Mouse (Mus musculus): ENCODE results near the gene Fasn.
A peak's percentile ranks its signal among the peaks of the same experiment; 100 is the strongest.
"Not testable (repeated sequence)": the region's sequence is repeated elsewhere in the genome, so short reads cannot be mapped to it uniquely, and the experiment has no call there.

Gene Fasn

DNA sequence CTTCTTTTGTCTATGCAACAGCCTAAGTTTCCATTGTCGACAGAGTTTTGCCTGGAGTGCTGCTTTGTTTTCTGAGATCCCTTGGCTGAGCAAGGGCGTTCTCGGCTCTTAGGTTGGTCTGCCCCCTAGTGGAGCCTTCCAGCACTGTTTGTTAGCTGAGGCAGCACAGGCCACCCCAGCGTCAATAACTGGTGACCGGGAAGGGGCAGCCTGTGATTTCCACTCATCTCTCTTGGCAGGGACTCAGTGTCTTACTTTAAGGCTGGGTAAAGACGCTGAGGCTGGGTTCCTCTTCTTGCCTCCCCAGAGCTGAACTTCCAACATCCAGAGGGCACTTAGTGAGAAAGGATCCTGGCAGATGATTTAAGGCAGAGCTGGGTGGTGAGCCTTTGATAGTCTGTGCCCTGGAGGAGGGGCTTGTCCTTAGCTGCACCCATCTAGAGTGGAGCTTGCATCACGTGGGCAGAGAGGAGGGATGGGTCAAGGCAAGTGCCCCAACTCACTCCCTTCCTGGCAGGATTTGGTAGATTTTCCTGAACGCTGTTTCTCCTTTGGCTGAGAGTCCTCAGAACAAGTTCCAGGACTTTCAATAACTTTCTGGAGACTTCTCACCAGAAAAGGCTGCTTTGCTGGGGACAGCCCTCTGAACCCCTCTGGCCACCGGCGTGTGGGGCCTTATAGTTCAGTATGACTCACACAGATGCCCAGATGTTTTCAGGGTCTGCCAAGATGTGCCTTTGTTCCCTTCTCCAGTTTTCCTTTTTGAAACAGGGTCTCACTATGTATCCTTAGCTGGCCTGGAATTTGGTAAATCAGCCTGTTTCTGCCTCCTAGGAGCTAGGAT lies 24.1 kb downstream of the Fasn start:
- DNase-seq (ENCODE audit: low read depth in 2 of 2, low spot score in 2 of 2): peak; percentile 78 to 82

DNA sequence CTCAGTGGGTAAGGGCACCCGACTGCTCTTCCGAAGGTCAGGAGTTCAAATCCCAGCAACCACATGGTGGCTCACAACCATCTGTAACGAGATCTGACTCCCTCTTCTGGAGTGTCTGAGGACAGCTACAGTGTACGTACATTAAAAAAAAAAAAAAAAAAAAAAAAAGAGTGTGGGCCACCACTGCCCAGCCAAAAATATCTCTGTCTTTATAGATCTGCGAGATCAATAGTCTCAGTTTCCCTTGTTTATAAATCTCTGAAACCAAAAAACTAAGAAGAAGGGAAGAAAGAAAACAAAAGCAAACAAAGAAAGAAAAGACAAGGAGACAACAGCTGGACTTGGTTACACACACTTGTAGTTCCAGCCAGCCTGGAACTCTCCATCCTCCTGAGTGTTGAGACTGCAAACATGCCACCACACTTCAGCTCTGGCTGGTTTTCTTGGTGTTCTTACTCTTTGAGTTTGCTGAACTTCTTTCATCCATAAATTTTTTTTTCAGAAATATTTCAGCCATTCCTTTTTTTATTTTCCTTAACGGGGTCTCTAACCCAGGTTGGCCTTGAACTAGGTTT lies 24.9 kb downstream of the Fasn start:
- DNase-seq (ENCODE audit: low read depth in 2 of 2, low spot score in 2 of 2): no peak

DNA sequence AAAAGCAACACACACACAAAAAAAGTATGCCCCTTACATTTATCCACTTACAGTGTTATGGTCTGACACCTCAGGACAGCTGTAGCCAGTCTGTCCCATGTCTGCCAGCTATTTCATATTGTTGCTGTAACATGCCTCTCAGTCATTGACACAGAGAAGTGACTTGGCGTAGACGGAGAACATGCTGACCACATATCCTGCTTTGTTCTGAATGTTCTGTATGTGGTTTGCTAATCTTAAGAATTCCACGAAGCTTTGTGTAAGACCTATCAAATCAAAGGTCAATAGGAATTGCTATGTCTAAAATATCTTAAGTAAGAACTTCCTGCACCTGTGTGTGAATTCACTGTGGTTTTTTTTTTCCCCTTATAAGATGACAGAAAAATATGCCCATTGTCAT lies 26.1 kb downstream of the Fasn start:
- DNase-seq (ENCODE audit: low read depth in 2 of 2, low spot score in 2 of 2): no peak

DNA sequence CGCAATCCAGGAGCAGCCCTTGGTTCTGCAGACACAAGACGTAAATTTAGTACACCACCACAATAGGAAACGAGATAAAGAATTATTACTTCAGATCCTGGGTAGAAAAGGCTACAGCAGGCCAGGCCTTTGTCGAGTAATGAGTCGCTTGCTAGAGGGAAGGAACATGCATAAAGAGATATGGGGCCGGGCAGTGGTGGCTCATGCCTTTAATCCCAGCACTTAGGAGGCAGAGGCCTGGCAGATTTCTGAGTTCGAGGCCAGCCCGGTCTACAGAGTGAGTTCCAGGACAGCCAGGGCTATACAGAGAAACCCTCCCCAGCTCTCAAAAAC lies 27.8 kb downstream of the Fasn start:
- no peak for DNase-seq (ENCODE audit: low read depth in 2 of 2, low spot score in 2 of 2)

DNA sequence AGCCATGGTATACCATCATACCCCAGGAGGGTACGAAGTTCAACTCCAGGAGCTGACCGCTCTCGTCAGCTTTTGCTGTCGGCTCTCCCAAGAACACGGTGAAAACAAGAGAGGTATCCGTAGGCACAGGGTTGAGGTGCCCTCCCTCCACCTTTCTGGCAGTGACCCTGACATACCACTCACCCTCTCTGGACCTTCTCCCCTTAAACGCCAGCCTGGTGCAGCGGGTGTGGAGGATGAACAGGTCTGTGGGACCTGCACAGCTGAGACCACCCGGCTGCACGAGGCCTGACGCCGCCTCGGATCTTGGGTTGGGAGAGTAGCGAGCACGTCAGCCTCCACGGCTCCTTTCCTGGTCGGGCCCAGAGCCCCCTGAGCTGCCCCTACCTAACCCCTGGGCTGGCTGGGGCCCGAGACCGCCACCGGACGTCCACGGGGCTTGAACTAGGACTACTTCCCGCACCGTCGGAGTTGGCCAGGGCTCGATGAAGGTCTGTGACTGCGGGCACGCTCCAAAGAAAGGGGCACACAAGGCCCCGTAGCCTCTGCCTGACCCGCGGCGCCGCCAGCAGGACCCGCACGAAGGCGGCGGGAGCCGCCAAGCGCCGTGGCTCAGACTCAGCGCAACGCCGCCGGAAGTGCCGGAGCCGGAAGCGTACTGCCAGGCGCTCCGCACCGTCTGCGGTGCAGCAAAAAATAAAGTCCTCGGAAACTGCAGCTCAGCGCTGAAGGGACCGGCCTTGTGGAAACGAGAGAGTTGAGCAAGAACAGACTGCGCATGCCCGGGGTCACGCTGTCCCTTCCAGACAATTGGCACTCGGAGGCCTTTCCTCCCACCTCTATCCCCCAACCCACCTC lies 28.4 kb downstream of the Fasn start, which contains the start of gene Dus1l:
Gene Dus1l (minus strand): TSS at position 648 of the 858 bp plus-strand sequence.
- peak; percentile 96 to 97 for DNase-seq (ENCODE audit: low read depth in 2 of 2, low spot score in 2 of 2)

DNA sequence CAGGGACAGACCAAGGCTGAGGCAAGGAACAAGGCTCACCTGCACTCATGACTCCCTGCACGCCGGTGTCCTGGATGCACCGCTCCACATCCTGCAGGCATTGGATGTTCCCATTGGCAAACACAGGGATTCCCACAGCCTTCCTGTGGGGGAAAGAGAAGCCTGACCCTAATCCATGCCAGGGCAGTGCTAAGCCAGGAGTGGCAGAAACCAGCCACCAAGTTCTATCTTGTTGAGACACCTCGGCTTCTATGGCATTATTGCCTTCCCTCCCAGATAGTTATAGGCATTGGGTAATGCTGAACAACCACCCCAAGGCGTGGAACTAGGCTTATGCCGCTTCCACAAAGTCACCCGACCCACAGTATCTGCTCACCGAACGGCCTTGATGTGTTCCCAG lies 31.7 kb downstream of the Fasn start:
- DNase-seq (ENCODE audit: low read depth in 2 of 2, low spot score in 2 of 2): no peak

DNA sequence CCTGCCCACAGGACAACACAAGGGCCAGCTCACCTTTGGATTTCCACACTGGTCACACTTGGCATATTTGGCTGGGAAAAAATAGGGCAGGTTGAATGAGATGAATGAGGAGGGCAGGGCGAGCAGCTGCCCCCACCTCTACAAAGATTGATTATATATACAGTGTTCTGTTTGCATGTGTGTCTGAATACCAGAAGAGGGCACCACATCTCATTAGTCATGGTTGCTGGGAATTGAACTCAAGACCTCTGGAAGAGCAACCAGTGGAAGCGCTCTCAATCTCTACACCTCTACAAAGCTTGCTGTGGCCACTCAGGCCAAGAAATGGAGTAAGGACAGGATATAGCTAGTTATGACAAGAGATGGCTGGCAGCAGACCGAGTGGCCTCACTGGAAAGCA lies 34.5 kb downstream of the Fasn start:
- DNase-seq (ENCODE audit: low read depth in 2 of 2, low spot score in 2 of 2): no peak

DNA sequence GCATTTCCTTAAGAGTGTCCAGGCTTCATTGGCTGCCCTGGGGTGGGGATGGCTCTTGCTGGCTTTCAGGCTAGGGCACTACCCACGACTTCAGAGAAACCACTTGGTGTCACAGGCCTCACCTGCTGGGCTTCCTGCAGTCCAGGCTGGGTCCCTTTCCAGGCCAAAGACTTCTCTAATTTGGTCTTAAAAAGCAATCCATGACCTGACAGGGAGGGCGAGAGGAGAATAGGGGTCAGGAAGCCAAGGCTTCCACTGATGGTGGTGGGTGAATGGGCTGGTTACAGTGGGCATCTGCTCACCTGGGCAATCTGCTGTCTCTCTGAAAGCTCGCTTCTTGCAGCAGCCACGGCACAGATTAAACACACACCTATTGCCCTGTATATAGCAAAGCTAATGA lies 35.0 kb downstream of the Fasn start:
- no peak for DNase-seq (ENCODE audit: low read depth in 2 of 2, low spot score in 2 of 2)

DNA sequence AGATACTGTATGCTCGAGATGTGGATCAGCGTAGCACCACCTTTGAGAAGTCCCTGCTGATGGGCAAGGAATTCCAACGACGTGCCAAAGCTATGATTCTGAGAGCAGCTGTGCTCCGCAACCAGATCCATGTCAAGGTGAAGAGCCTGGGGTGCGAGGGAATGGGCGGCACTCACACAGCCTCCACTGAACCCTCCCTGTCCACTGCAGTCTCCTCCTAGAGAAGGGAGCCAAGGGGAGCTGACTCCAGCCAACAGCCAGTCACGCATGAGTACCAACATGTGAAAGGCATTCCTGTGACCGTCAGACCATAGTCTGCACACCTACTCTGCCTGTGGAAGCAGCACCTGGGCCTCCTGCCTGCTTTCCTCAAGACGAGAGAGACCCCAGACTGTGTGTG lies 35.9 kb downstream of the Fasn start:
- DNase-seq (ENCODE audit: low read depth in 2 of 2, low spot score in 2 of 2): not testable (repeated sequence)

DNA sequence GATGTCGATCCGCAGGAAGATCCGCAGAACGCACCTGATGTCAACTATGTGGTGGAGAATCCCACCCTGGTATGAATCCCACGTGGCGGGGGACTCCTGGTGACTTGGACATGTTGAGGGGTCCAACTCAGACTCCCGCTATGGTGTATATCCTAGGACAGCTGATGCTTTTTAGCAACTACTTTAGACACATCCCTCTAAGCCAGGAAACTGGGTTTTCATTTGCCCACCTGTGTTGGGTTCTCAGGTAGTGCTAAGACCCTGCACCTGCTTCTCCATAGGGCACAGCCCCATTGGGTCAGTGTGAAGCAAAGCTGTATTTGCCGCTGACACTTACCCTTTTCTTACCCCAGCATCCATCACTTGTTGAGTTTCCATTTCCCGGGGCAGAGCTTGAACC lies 39.2 kb downstream of the Fasn start:
- DNase-seq (ENCODE audit: low read depth in 2 of 2, low spot score in 2 of 2): no peak

DNA sequence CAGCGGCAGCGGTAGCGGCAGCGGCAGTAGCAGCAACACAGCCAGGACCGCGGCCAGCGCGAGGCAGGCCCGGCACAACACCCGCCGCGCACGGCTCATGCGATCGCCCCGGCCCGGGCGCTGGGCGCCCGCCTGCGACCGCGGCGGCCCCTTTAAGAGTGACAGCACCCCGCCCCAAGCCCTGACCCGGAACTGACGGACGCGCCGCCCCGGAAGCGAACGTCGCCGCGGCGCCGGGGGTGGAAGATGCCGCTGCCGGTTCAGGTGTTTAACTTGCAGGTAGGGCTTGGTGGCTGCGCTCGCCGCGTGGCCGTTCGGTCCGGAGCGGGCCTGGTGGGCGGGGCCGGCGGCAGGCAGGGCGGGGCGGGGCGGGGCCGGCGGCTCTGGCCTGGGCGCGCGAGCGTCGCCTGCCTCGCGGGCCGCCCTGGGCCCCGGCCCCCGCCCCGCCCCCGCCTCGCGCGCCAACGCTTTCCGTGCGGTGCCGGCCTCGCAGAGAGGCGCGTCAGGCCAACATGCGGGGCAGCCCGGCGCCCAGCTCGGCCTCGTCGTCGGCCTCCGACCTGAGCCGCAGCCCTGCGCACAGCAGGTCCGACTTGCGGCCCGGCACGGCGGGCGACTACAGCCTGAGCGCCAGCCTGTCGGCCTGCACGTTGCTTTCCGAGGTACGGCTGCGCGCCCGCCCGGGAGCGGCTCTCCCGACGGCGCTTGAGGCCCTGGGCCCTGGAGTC lies 40.1 kb downstream of the Fasn start, which contains the start of the genes Rfng and Gps1:
Gene Rfng (minus strand): TSS at position 144 of the 728 bp plus-strand sequence.
Gene Gps1 (plus strand): TSS at position 209 of the 728 bp plus-strand sequence.
- DNase-seq (ENCODE audit: low read depth in 2 of 2, low spot score in 2 of 2): peak; percentile 65 to 70

DNA sequence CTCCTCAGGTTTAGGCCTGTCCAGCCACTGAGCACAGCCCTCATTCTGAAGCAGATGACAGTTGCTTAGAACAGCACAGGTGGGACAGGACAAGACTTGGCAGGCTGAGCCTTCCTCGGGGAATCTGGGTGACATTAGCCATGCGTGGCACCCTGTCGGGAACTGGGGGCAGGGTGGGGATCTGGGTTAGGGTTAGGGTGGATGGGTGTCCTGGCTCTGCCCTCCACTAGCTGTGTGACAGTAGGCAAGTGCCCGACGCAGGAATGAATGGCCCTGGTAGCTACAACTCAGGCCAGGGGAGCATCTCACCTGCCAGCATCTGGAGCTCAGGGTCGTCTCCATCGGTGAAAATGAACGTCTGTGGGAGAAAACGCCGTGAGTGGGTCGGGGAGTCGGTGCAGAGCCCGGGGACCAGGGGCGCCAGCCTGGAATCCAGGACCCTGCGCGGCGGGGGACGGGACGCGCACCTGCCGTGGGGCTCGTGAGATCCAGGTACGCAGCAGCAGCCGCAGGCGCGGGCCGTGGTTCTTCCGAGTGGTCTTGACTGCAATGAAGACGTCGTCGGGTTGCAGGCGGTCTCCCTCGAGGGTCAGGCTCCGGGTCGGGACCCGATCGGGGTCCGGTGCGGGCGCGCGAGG lies 40.8 kb downstream of the Fasn start:
- DNase-seq (ENCODE audit: low read depth in 2 of 2, low spot score in 2 of 2): no peak

DNA sequence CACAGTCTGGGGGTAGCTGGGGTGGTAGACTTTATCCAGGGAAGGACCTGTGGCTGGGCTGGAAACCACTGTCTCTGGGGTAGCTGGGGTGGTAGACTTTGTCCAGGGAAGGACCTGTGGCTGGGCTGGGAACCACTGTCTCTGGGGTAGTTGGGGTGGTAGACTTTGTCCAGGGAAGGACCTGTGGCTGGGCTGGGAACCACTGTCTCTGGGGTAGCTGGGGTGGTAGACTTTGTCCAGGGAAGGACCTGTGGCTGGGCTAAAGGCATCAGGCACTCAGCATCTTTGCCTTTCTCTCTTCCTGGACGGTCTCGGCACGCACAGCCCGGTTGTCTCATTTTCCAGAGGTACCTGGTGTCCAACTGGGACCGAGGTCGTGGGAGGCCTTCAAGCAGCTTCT lies 43.0 kb downstream of the Fasn start:
- not testable (repeated sequence) for DNase-seq (ENCODE audit: low read depth in 2 of 2, low spot score in 2 of 2)

DNA sequence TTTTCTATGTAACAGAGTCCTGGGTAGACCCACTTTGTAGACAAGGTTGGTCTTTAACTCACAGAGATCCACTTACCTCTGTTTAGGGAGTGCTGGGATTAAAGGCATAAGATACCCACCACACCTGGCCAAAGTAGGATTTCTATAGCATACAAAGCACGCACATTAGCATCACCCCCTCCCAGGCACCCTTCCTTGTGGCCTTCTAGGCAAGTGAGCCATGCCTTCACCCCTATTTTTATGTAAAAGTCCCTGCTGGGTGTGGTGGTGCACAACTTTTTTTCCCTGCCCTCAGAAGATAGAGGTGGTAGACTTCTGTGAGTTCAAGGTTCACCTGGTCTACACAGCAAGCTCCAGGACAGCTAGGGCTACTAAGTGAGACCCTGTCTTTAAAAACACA lies 44.5 kb downstream of the Fasn start:
- no peak for DNase-seq (ENCODE audit: low read depth in 2 of 2, low spot score in 2 of 2)

DNA sequence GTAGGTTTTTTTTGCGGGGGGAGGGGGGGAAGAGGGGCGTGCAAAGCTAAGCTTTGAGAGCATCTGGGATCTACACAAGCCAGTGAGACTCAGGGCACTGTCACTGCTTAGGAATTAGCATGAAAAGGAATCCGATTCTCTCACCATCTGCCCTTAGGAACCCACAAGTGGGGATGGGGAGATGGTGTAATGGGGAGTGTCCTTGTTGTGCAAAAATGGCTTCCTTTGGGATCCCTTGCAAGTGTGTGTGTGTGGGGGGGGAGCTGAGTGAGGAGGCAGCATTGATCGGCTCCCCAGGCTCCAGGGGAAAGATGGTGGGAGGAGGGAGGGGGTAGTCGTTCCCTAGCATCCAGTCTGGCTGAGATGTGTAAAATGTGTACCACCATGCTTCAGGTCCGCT lies 47.2 kb downstream of the Fasn start:
- DNase-seq (ENCODE audit: low read depth in 2 of 2, low spot score in 2 of 2): no peak

DNA sequence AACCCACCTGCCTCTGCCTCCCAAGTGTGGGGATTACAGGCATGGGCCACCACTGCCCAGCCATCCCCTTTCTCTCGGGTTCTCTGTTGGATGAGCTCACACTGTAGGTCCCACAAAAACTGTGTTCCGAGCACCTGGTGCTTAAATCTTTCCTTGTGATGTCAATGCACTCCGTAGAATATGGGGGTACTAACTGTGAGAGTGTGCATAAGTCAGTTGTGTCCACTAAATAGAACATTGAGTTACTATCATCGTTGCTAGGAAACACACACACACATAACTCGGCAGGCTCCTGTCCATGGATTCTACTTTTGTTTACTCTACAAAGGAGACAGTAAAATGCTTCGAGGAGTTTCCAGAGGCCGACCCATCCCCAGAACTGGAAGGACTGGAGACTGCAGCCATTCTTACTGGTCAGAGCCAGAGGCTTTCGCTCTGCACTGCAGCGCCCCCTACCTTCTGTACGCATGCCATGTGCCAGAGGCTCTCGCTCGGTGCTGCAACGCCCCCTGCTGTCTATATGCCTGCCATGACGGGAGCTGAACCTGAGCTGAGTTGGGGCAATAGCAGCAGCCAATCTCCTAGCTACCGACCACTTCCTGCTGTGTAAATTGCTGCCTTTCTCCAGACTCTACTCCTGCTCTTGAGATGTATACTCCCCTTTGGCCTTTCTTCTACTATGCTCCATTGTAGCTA lies 48.4 kb downstream of the Fasn start:
- peak; percentile 95 to 97 for DNase-seq (ENCODE audit: low read depth in 2 of 2, low spot score in 2 of 2)

DNA sequence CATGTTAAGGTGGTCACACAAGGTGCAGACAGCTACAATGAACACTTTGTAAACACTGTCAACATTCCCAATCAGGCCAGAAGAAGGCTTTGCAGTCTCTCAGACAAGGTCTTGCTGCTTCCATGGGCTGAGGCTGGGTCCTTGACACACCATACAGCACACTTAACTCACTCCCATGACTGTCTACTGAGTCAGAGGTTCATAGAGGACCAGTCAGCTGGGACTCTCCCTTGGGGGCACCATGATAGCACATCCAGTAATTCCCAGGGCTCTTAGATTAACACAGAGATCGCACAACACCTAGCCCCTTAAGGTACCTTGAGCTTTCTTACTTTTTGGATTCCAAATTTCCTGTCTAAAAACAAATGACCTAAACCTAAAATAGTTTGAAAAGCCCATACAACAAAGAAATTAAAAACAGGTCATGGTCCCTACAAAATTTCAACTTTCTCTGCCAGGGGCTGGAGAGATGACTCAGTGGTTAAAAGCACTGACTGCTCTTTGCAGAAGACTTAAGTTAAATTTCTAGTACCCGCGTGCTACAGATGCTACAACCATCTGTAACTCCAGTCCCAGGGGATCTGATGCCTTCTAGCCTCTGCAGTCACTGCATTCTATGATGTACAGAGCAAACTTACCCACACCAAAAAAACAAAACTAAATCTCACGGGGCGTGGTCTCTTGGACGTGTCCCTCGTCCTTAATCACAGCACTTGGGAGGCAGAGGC lies 50.7 kb downstream of the Fasn start:
- no peak for DNase-seq (ENCODE audit: low read depth in 2 of 2, low spot score in 2 of 2)

DNA sequence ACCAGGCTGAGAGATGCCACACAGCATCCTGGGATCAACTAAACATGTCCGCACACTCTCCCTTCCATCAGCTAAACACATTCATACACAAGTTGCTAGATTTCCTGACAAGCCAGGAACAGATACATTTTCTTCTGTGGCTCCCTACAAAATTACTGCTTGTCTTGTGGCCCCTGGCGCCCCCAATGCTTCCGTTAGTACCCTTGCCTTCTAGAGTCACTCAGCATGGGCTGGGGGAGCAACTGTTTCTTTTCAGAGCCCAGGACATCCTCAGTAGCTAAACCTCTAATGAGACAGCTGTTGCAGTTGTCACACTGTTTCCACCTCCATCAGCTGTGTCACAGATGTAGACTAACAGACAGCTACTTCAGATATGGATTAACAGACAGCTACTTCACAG lies 51.6 kb downstream of the Fasn start:
- DNase-seq (ENCODE audit: low read depth in 2 of 2, low spot score in 2 of 2): no peak

DNA sequence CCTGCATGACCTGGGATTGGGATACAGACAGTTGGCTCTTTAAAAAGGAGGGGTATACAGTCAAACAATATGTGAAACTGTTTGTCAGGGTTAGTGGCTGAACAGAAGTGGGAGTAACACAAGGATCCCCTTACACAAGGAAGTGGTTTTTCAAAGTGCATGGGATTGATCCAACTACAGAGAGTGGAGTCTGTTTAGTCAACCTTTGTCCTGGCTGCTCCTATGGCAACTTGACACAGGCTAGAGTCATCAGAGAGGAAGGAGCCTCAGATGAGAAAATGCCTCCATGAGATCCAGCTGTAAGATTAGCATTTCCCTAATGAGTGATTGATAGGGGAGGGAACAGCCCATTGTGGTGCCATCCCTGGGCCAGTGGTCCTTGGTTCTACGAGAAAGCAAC lies 56.1 kb downstream of the Fasn start:
- DNase-seq (ENCODE audit: low read depth in 2 of 2, low spot score in 2 of 2): no peak
